Mouse (Mus musculus): ENCODE results near the gene Blcap. TPM values are rescaled to one million over a fixed set of nuclear protein-coding genes. Genes with fewer than 3 reads are reported as not detected.
A peak's percentile ranks its signal among the peaks of the same experiment; 100 is the strongest.
"Not testable (repeated sequence)": the region's sequence is repeated elsewhere in the genome, so short reads cannot be mapped to it uniquely, and the experiment has no call there.

Blcap gene
- 9.4 and 16.7 TPM in 2 replicates for total RNA-seq (2017)

GRCm38 (mm10) chr2:157571224-157571832 is at the start of gene Blcap:
Gene Blcap (minus strand): TSS chr2:157571274.
- peak; percentile 46; the same call in 1 of the 2 replicates for ATAC-seq (replicated peaks; ENCODE audit: low read depth, poor library complexity, severe bottlenecking)

GRCm38 (mm10) chr2:157618393-157618792 is 47.3 kb upstream of the Blcap start:
- no peak for ATAC-seq (replicated peaks; ENCODE audit: low read depth, poor library complexity, severe bottlenecking)

- peak; percentile 86 for ATAC-seq (replicated peaks; ENCODE audit: low read depth, poor library complexity, severe bottlenecking)
These were observed 42.9 kb upstream of the Blcap start for GRCm38 (mm10) chr2:157613997-157614396.

- ATAC-seq (replicated peaks; ENCODE audit: low read depth, poor library complexity, severe bottlenecking): no peak
These were observed 40.7 kb upstream of the Blcap start for GRCm38 (mm10) chr2:157611735-157612134.

- ATAC-seq (replicated peaks; ENCODE audit: low read depth, poor library complexity, severe bottlenecking): no peak
These were observed 36.6 kb upstream of the Blcap start for GRCm38 (mm10) chr2:157607542-157608236.

- peak; percentile 89 for ATAC-seq (replicated peaks; ENCODE audit: low read depth, poor library complexity, severe bottlenecking)
These were observed 34.1 kb upstream of the Blcap start for GRCm38 (mm10) chr2:157605025-157605675.

- no peak for ATAC-seq (replicated peaks; ENCODE audit: low read depth, poor library complexity, severe bottlenecking)
These were observed 30.4 kb upstream of the Blcap start for GRCm38 (mm10) chr2:157601435-157601839.

GRCm38 (mm10) chr2:157596876-157597566 is 25.9 kb upstream of the Blcap start:
- peak; percentile 50; the same call in 1 of the 2 replicates for ATAC-seq (replicated peaks; ENCODE audit: low read depth, poor library complexity, severe bottlenecking)

- ATAC-seq (replicated peaks; ENCODE audit: low read depth, poor library complexity, severe bottlenecking): not testable (repeated sequence)
These were observed 14.3 kb upstream of the Blcap start for GRCm38 (mm10) chr2:157585351-157585750.

GRCm38 (mm10) chr2:157572786-157573185 is 1.7 kb upstream of the Blcap start:
- no peak for ATAC-seq (replicated peaks; ENCODE audit: low read depth, poor library complexity, severe bottlenecking)

- no peak for ATAC-seq (replicated peaks; ENCODE audit: low read depth, poor library complexity, severe bottlenecking)
These were observed 1.1 kb downstream of the Blcap start for GRCm38 (mm10) chr2:157569796-157570485.

GRCm38 (mm10) chr2:157568881-157569280 is 2.2 kb downstream of the Blcap start:
- ATAC-seq (replicated peaks; ENCODE audit: low read depth, poor library complexity, severe bottlenecking): no peak

- ATAC-seq (replicated peaks; ENCODE audit: low read depth, poor library complexity, severe bottlenecking): no peak
These were observed 3.7 kb downstream of the Blcap start for GRCm38 (mm10) chr2:157567235-157567961.

- ATAC-seq (replicated peaks; ENCODE audit: low read depth, poor library complexity, severe bottlenecking): peak; percentile 84
These were observed 4.7 kb downstream of the Blcap start for GRCm38 (mm10) chr2:157566260-157566952.

- no peak for ATAC-seq (replicated peaks; ENCODE audit: low read depth, poor library complexity, severe bottlenecking)
These were observed 5.2 kb downstream of the Blcap start for GRCm38 (mm10) chr2:157565898-157566259.

- ATAC-seq (replicated peaks; ENCODE audit: low read depth, poor library complexity, severe bottlenecking): no peak
These were observed 5.6 kb downstream of the Blcap start for GRCm38 (mm10) chr2:157565446-157565845.

GRCm38 (mm10) chr2:157564723-157565122 is 6.4 kb downstream of the Blcap start:
- no peak for ATAC-seq (replicated peaks; ENCODE audit: low read depth, poor library complexity, severe bottlenecking)

GRCm38 (mm10) chr2:157563031-157563430 is 8.0 kb downstream of the Blcap start:
- no peak for ATAC-seq (replicated peaks; ENCODE audit: low read depth, poor library complexity, severe bottlenecking)

All from common myeloid progenitor, adult 5-6 weeks (primary cell).